Mouse (Mus musculus) kidney, postnatal 0 days (tissue): Measurements from ENCODE around the gene Snta1. TPM values are rescaled to one million over a fixed set of nuclear protein-coding genes. Genes with fewer than 3 reads are reported as not detected.

Experiments used
- ATAC-seq: fragments of 200-750 bp; cut with Nextera tagmentation; replicated peaks from 2 replicates; pipeline ENCODE4 v1.8.0; 2017; ENCODE audit warnings: low read depth, moderate number of reproducible peaks, moderate TSS enrichment, moderate library complexity; ENCODE audit not compliant: low FRiP score
- DNase-seq: peaks from one replicate; pipeline ENCODE4 v3.0.0-alpha.2; 2016; ENCODE audit warnings: low spot score
- H3K27ac ChIP-seq: fragments of 300-500 bp; sonication (generic); 2 replicates; pipeline ENCODE4 v1.5.1; 2014; ENCODE audit warnings: mild to moderate bottlenecking
- H3K27me3 ChIP-seq: fragments of 300-500 bp; sonication (generic); 2 replicates; pipeline ENCODE4 v1.6.1; 2014; ENCODE audit warnings: low read length, mixed read lengths; ENCODE audit not compliant: insufficient read depth
- H3K36me3 ChIP-seq: fragments of 300-500 bp; sonication (generic); 2 replicates; pipeline ENCODE4 v1.6.1; 2014; ENCODE audit warnings: low read length, mixed read lengths; ENCODE audit not compliant: insufficient read depth
- H3K4me1 ChIP-seq: fragments of 300-500 bp; sonication (generic); replicated peaks from 2 replicates; pipeline ENCODE4 v1.6.1; 2014; ENCODE audit warnings: antibody characterized with exemption, low read length, mixed read lengths; ENCODE audit not compliant: insufficient read depth
- H3K4me2 ChIP-seq: fragments of 300-500 bp; sonication (generic); 2 replicates; pipeline ENCODE4 v1.6.1; 2014; ENCODE audit warnings: mild to moderate bottlenecking, low read length, moderate library complexity, mixed read lengths
- H3K4me3 ChIP-seq: fragments of 300-500 bp; sonication (generic); replicated peaks from 2 replicates; pipeline ENCODE4 v1.5.1; 2014; ENCODE audit warnings: low read depth, low read length
- H3K9ac ChIP-seq: fragments of 300-500 bp; sonication (generic); 2 replicates; pipeline ENCODE4 v1.6.1; 2014; ENCODE audit warnings: low read depth, low read length
- H3K9me3 ChIP-seq: fragments of 300-500 bp; sonication (generic); replicated peaks from 2 replicates; pipeline ENCODE4 v1.6.1; 2016; ENCODE audit warnings: low read length, inconsistent platforms, mixed read lengths
- CTCF ChIP-seq: IDR thresholded peaks from 2 replicates; pipeline ENCODE4 v1.5.1; 2016; ENCODE audit warnings: antibody characterized with exemption, low read depth, mild to moderate bottlenecking, moderate library complexity
- WGBS: fragments of 180-500 bp; shearing (Covaris S2); extraction: QIAGEN DNeasy Blood & Tissue Kit; methylation state at CpG from one replicate; pipeline ENCODE4 v1.1.7; 2014; 5-methylcytosine and 5-hydroxymethylcytosine counted together
- polyA plus RNA-seq: library from polyadenylated mRNA; unstranded; fragments of >200 nt; fragmentation: Nextera tagmentation; extraction: Ambion mirVana; gene quantifications from 2 replicates; pipeline ENCODE4 v1.2.1, GENCODE M21; 2015

Snta1 gene
- polyA plus RNA-seq, 1 experiment from 2014 or later = 16.8 TPM

- H3K4me3 ChIP-seq = no peak overlapping the region
- peak; percentile 38; the same call in 1 of the 2 replicates for TF ChIP-seq CTCF
- peaks cover 11% of the 10 kb centered on the region; the same call in 1 of the 2 replicates for H3K4me1 ChIP-seq
- peak overlapping the region; percentile 63; the same call in 1 of the 2 replicates for H3K27ac ChIP-seq
- DNase-seq = peak; percentile 95
- H3K9me3 ChIP-seq = no peaks in the 10 kb centered on the region
- H3K27me3 ChIP-seq = no peaks in the 10 kb centered on the region
- no peak overlapping the region for H3K9ac ChIP-seq
- no peak overlapping the region for H3K4me2 ChIP-seq
- 9% methylated on average over 7 of the region's 7 CpGs for WGBS
- peak; percentile 74 for ATAC-seq
- H3K36me3 ChIP-seq = 0 out of 2 replicates have a peak, but pooled peaks cover 3% of the 10 kb centered on the region
Observed at GRCm38 (mm10) chr2:154402811-154403210, 5.1 kb downstream of the Snta1 start.

GRCm38 (mm10) chr2:154401976-154402375, 5.9 kb downstream of the Snta1 start:
- 0 out of 2 replicates have a peak, but pooled peaks cover 3% of the 10 kb centered on the region for H3K36me3 ChIP-seq
- WGBS = 32% methylated on average over 1 of the region's 1 CpGs
- no peaks in the 10 kb centered on the region for H3K27me3 ChIP-seq
- no peak overlapping the region for H3K4me2 ChIP-seq
- ATAC-seq (no peak), DNase-seq (no peak)
- peaks cover 7% of the 10 kb centered on the region; the same call in 1 of the 2 replicates for H3K4me1 ChIP-seq
- no peak overlapping the region for H3K9ac ChIP-seq
- H3K27ac ChIP-seq = no peak overlapping the region
- no peak overlapping the region for H3K4me3 ChIP-seq
- H3K9me3 ChIP-seq = no peaks in the 10 kb centered on the region
- no peak for TF ChIP-seq CTCF

- peaks cover 7% of the 10 kb centered on the region; the same call in 1 of the 2 replicates for H3K4me1 ChIP-seq
- no peak overlapping the region for H3K4me3 ChIP-seq
- DNase-seq = no peak
- H3K27me3 ChIP-seq = no peaks in the 10 kb centered on the region
- TF ChIP-seq CTCF = no peak
- H3K4me2 ChIP-seq = no peak overlapping the region
- H3K36me3 ChIP-seq = 0 out of 2 replicates have a peak, but pooled peaks cover 3% of the 10 kb centered on the region
- no peak for ATAC-seq
- no peak overlapping the region for H3K9ac ChIP-seq
- no peaks in the 10 kb centered on the region for H3K9me3 ChIP-seq
- WGBS = 79% methylated on average over 2 of the region's 2 CpGs
- H3K27ac ChIP-seq = no peak overlapping the region
Observed at GRCm38 (mm10) chr2:154399325-154399724, 8.6 kb downstream of the Snta1 start.

GRCm38 (mm10) chr2:154398267-154398666, 9.6 kb downstream of the Snta1 start:
- WGBS = 70% methylated on average over 7 of the region's 7 CpGs
- no peak overlapping the region for H3K9ac ChIP-seq

GRCm38 (mm10) chr2:154396529-154396928, 11.4 kb downstream of the Snta1 start:
- Histone ChIP-seq H3K27me3 (no peaks in the 10 kb centered on the region), H3K9me3 (no peaks in the 10 kb centered on the region), H3K36me3 (0 out of 2 replicates have a peak, but pooled peaks cover 3% of the 10 kb centered on the region), H3K4me1 (no peaks in the 10 kb centered on the region), H3K27ac (no peak overlapping the region), H3K9ac (no peak overlapping the region), H3K4me2 (no peak overlapping the region), H3K4me3 (no peak overlapping the region)
- ATAC-seq (no peak), DNase-seq (no peak)
- no peak for TF ChIP-seq CTCF
- 75% methylated on average over 2 of the region's 2 CpGs for WGBS

More at GRCm38 (mm10) chr2:154398267-154398666, 9.6 kb downstream of the Snta1 start:
- Histone ChIP-seq H3K27ac (no peak overlapping the region), H3K36me3 (0 out of 2 replicates have a peak, but pooled peaks cover 3% of the 10 kb centered on the region), H3K4me2 (no peak overlapping the region), H3K4me1 (peaks cover 6% of the 10 kb centered on the region; the same call in 1 of the 2 replicates), H3K27me3 (no peaks in the 10 kb centered on the region), H3K4me3 (no peak overlapping the region), H3K9me3 (no peaks in the 10 kb centered on the region)
- no peak for TF ChIP-seq CTCF
- ATAC-seq (no peak), DNase-seq (no peak)

- ATAC-seq (no peak), DNase-seq (no peak)
- TF ChIP-seq CTCF = no peak
- Histone ChIP-seq H3K27me3 (no peaks in the 10 kb centered on the region), H3K36me3 (0 out of 2 replicates have a peak, but pooled peaks cover 3% of the 10 kb centered on the region), H3K4me3 (no peak overlapping the region), H3K4me1 (peaks cover 8% of the 10 kb centered on the region; the same call in 1 of the 2 replicates), H3K4me2 (no peak overlapping the region), H3K9me3 (no peaks in the 10 kb centered on the region), H3K27ac (no peak overlapping the region), H3K9ac (no peak overlapping the region)
- 78% methylated on average over 3 of the region's 3 CpGs for WGBS
Observed at GRCm38 (mm10) chr2:154394602-154395001, 13.3 kb downstream of the Snta1 start.
